In genomic region chr10:81550257-81550656, GRCm38 (mm10) we compare ENCODE assay signal across 8 mouse cellular contexts. TPM values are rescaled to one million over a fixed set of nuclear protein-coding genes. Genes with fewer than 3 reads are reported as not detected.
DNase-seq lines count a peak whose midpoint lies in the region; ATAC-seq lines count a peak whose summit lies in the region.

No protein-coding gene starts in this region.

- no peak overlapping the region for H3K4me3 ChIP-seq in forebrain, embryonic 14.5 days (ENCODE audit: low read depth, low read length)
- H3K4me3 ChIP-seq in forebrain, embryonic 15.5 days: no peak overlapping the region

- H3K4me2 ChIP-seq in forebrain, embryonic 14.5 days (ENCODE audit: low read length): no peak overlapping the region
- H3K4me2 ChIP-seq in forebrain, embryonic 15.5 days (replicated peaks): no peak overlapping the region

- 0 out of 2 replicates have a peak, but pooled peaks cover 2% of the 10 kb centered on the region for H3K4me1 ChIP-seq in forebrain, embryonic 14.5 days (ENCODE audit: control insufficient read depth, insufficient read depth, low read length)
- H3K4me1 ChIP-seq in forebrain, embryonic 15.5 days: peaks cover 11% of the 10 kb centered on the region

- no peak overlapping the region for H3K27ac ChIP-seq in forebrain, embryonic 14.5 days (ENCODE audit: low read depth, low read length)
- no peak overlapping the region for H3K27ac ChIP-seq in forebrain, embryonic 15.5 days (replicated peaks)

- no peaks in the 10 kb centered on the region for H3K27me3 ChIP-seq in forebrain, embryonic 14.5 days (replicated peaks; ENCODE audit: control insufficient read depth, insufficient read depth, low read length)
- H3K27me3 ChIP-seq in forebrain, embryonic 15.5 days: no peaks in the 10 kb centered on the region

- H3K36me3 ChIP-seq in forebrain, embryonic 14.5 days (ENCODE audit: control insufficient read depth, insufficient read depth, low read length): no peaks in the 10 kb centered on the region
- no peaks in the 10 kb centered on the region for H3K36me3 ChIP-seq in forebrain, embryonic 15.5 days

- peak; percentile 58 for DNase-seq in forebrain, embryonic 14.5 days (ENCODE audit: low spot score)
- DNase-seq in urinary bladder, postnatal 14 days (ENCODE audit: low spot score): peak; percentile 61
- no peak for DNase-seq in urinary bladder, postnatal 10 days (ENCODE audit: low spot score)
- DNase-seq in embryo, embryonic 11 days: peak; percentile 76
- peak; percentile 81 for DNase-seq in kidney, postnatal 14 days

- ATAC-seq in forebrain, embryonic 14.5 days: no peak
- no peak for ATAC-seq in forebrain, embryonic 15.5 days (replicated peaks)
- peak; percentile 42; the same call in 1 of the 2 replicates for ATAC-seq in neutrophil, adult 5-6 weeks (ENCODE audit: extremely low read depth, insufficient number of reproducible peaks, low FRiP score, poor library complexity, severe bottlenecking)
- ATAC-seq in frontal cortex, adult (ENCODE audit: low TSS enrichment): no peak

- H3K9ac ChIP-seq in forebrain, embryonic 14.5 days (ENCODE audit: low read length): no peak overlapping the region
- H3K9ac ChIP-seq in forebrain, embryonic 15.5 days (replicated peaks): no peak overlapping the region

- H3K9me3 ChIP-seq in forebrain, embryonic 14.5 days (replicated peaks; ENCODE audit: control insufficient read depth, low read length): no peaks in the 10 kb centered on the region
- no peaks in the 10 kb centered on the region for H3K9me3 ChIP-seq in forebrain, embryonic 15.5 days

- 15% methylated on average over 7 of the region's 7 CpGs for WGBS in forebrain, embryonic 14.5 days
- 9% methylated on average over 7 of the region's 7 CpGs for WGBS in forebrain, embryonic 15.5 days

RNA-seq across cellular contexts. Expression of gene Gna11, which starts 5.3 kb away (rescaled TPM):
- polyA plus RNA-seq in forebrain, embryonic 14.5 days (2014; fragmentation: Nextera tagmentation; extraction: Ambion mirVana): 97.6 and 98.9 TPM in 2 replicates
- 99.8 and 103 TPM in 2 replicates for polyA plus RNA-seq in forebrain, embryonic 15.5 days (2015; fragmentation: Nextera tagmentation; extraction: Ambion mirVana)
- total RNA-seq in neutrophil, adult 5-6 weeks (2017): 13.5 and 27.0 TPM in 2 replicates

RNA-seq across cellular contexts. Expression of gene Aes, which starts 9.0 kb away (rescaled TPM):
- polyA plus RNA-seq in forebrain, embryonic 14.5 days (2014; fragmentation: Nextera tagmentation; extraction: Ambion mirVana): 415 and 532 TPM in 2 replicates
- polyA plus RNA-seq in forebrain, embryonic 15.5 days (2015; fragmentation: Nextera tagmentation; extraction: Ambion mirVana): 665 and 705 TPM in 2 replicates
- total RNA-seq in neutrophil, adult 5-6 weeks (2017): 276 and 331 TPM in 2 replicates

RNA-seq across cellular contexts. Expression of gene Tle2, which starts 24.1 kb away (rescaled TPM):
- polyA plus RNA-seq in forebrain, embryonic 14.5 days (2014; fragmentation: Nextera tagmentation; extraction: Ambion mirVana): 12.0 and 17.2 TPM in 2 replicates
- polyA plus RNA-seq in forebrain, embryonic 15.5 days (2015; fragmentation: Nextera tagmentation; extraction: Ambion mirVana): 27.3 and 28.0 TPM in 2 replicates
- total RNA-seq in neutrophil, adult 5-6 weeks (2017): 1.5 and 2.6 TPM in 2 replicates

RNA-seq across cellular contexts. Expression of gene Gna15, which starts 26.2 kb away (rescaled TPM):
- 0.90 and 1.2 TPM in 2 replicates for polyA plus RNA-seq in forebrain, embryonic 14.5 days (2014; fragmentation: Nextera tagmentation; extraction: Ambion mirVana)
- polyA plus RNA-seq in forebrain, embryonic 15.5 days (2015; fragmentation: Nextera tagmentation; extraction: Ambion mirVana): 0.57 and 0.84 TPM in 2 replicates
- total RNA-seq in neutrophil, adult 5-6 weeks (2017): 12.6 and 13.4 TPM in 2 replicates

RNA-seq across cellular contexts. Expression of gene S1pr4, which starts 50.3 kb away (rescaled TPM):
- 0.26 and 0.53 TPM in 2 replicates for polyA plus RNA-seq in forebrain, embryonic 14.5 days (2014; fragmentation: Nextera tagmentation; extraction: Ambion mirVana)
- polyA plus RNA-seq in forebrain, embryonic 15.5 days (2015; fragmentation: Nextera tagmentation; extraction: Ambion mirVana): 0.69 and 0.73 TPM in 2 replicates
- 61.1 and 63.1 TPM in 2 replicates for total RNA-seq in neutrophil, adult 5-6 weeks (2017)
